Mouse (Mus musculus) heart, embryonic 15.5 days (tissue): Measurements from ENCODE around the gene Lrguk. TPM values are rescaled to one million over a fixed set of nuclear protein-coding genes. Genes with fewer than 3 reads are reported as not detected.

Experiments
- ATAC-seq: fragments of 200-750 bp; cut with Nextera tagmentation; replicated peaks from 2 replicates; pipeline ENCODE4 v1.8.0; 2017; ENCODE audit warnings: low read depth, moderate TSS enrichment; ENCODE audit not compliant: insufficient number of reproducible peaks, insufficient read depth, low FRiP score
- H3K27ac ChIP-seq: fragments of 300-500 bp; sonication (generic); 2 replicates; pipeline ENCODE4 v1.5.1; 2015; ENCODE audit warnings: mild to moderate bottlenecking, inconsistent platforms
- H3K27me3 ChIP-seq: fragments of 300-500 bp; sonication (generic); 2 replicates; pipeline ENCODE4 v1.6.1; 2015; ENCODE audit warnings: inconsistent platforms
- H3K36me3 ChIP-seq: fragments of 300-500 bp; sonication (generic); 2 replicates; pipeline ENCODE4 v1.6.1; 2015; ENCODE audit warnings: mild to moderate bottlenecking, inconsistent platforms
- H3K4me1 ChIP-seq: fragments of 300-500 bp; sonication (generic); replicated peaks from 2 replicates; pipeline ENCODE4 v1.6.1; 2015; ENCODE audit warnings: inconsistent platforms
- H3K4me2 ChIP-seq: fragments of 300-500 bp; sonication (generic); 2 replicates; pipeline ENCODE4 v1.6.1; 2015; ENCODE audit warnings: inconsistent platforms, mild to moderate bottlenecking, moderate library complexity
- H3K4me3 ChIP-seq: fragments of 300-500 bp; sonication (generic); 2 replicates; pipeline ENCODE4 v1.5.1; 2015; ENCODE audit warnings: mild to moderate bottlenecking, inconsistent platforms
- H3K9ac ChIP-seq: fragments of 300-500 bp; sonication (generic); 2 replicates; pipeline ENCODE4 v1.6.1; 2015; ENCODE audit warnings: mild to moderate bottlenecking, inconsistent platforms
- H3K9me3 ChIP-seq: fragments of 300-500 bp; sonication (generic); replicated peaks from 2 replicates; pipeline ENCODE4 v1.6.1; 2016; ENCODE audit warnings: inconsistent platforms
- WGBS: fragments of 180-500 bp; shearing (Covaris S2); methylation state at CpG from one replicate; pipeline ENCODE4 v1.1.7; 2015; ENCODE audit warnings: mixed read lengths; 5-methylcytosine and 5-hydroxymethylcytosine counted together
- polyA plus RNA-seq: library from polyadenylated mRNA; unstranded; fragments of >200 nt; fragmentation: Nextera tagmentation; extraction: Ambion mirVana; gene quantifications from 2 replicates; pipeline ENCODE4 v1.2.1, GENCODE M21; 2015

Lrguk gene
- polyA plus RNA-seq, 1 experiment from 2014 or later = 0.28 TPM

- no peak overlapping the region for H3K4me3 ChIP-seq
- H3K27ac ChIP-seq = no peak overlapping the region
- H3K4me2 ChIP-seq = no peak overlapping the region
- no peak overlapping the region for H3K9ac ChIP-seq
- H3K36me3 ChIP-seq = no peaks in the 10 kb centered on the region
- no peaks in the 10 kb centered on the region for H3K9me3 ChIP-seq
- no peaks in the 10 kb centered on the region for H3K4me1 ChIP-seq
- no peaks in the 10 kb centered on the region for H3K27me3 ChIP-seq
- ATAC-seq = no peak
- WGBS = 85% methylated on average over 17 of the region's 17 CpGs
These were observed 74.1 kb downstream of the Lrguk start for GRCm38 (mm10) chr6:34103251-34103920.

GRCm38 (mm10) chr6:34110571-34110970 lies 81.3 kb downstream of the Lrguk start:
- ATAC-seq = no peak

GRCm38 (mm10) chr6:34111406-34111805 lies 82.2 kb downstream of the Lrguk start:
- no peaks in the 10 kb centered on the region for H3K9me3 ChIP-seq
- no peaks in the 10 kb centered on the region for H3K36me3 ChIP-seq
- H3K27me3 ChIP-seq = no peaks in the 10 kb centered on the region
- H3K4me3 ChIP-seq = no peak overlapping the region
- H3K9ac ChIP-seq = no peak overlapping the region
- no peak overlapping the region for H3K27ac ChIP-seq
- H3K4me2 ChIP-seq = no peak overlapping the region
- 68% methylated on average over 6 of the region's 6 CpGs for WGBS
- no peaks in the 10 kb centered on the region for H3K4me1 ChIP-seq
- no peak for ATAC-seq

More at GRCm38 (mm10) chr6:34110571-34110970, 81.3 kb downstream of the Lrguk start:
- H3K27ac ChIP-seq = no peak overlapping the region
- no peaks in the 10 kb centered on the region for H3K9me3 ChIP-seq
- WGBS = 82% methylated on average over 10 of the region's 10 CpGs
- H3K36me3 ChIP-seq = no peaks in the 10 kb centered on the region
- H3K4me1 ChIP-seq = no peaks in the 10 kb centered on the region
- no peak overlapping the region for H3K4me3 ChIP-seq
- no peak overlapping the region for H3K9ac ChIP-seq
- no peaks in the 10 kb centered on the region for H3K27me3 ChIP-seq
- no peak overlapping the region for H3K4me2 ChIP-seq

GRCm38 (mm10) chr6:34116838-34117478 lies 87.7 kb downstream of the Lrguk start:
- H3K9ac ChIP-seq = no peak overlapping the region
- no peaks in the 10 kb centered on the region for H3K36me3 ChIP-seq
- H3K4me2 ChIP-seq = no peak overlapping the region
- no peaks in the 10 kb centered on the region for H3K9me3 ChIP-seq
- no peaks in the 10 kb centered on the region for H3K27me3 ChIP-seq
- ATAC-seq = no peak
- no peak overlapping the region for H3K27ac ChIP-seq
- no peaks in the 10 kb centered on the region for H3K4me1 ChIP-seq
- H3K4me3 ChIP-seq = no peak overlapping the region
- WGBS = 81% methylated on average over 7 of the region's 7 CpGs

- Histone ChIP-seq H3K4me3 (no peak overlapping the region), H3K9me3 (no peaks in the 10 kb centered on the region), H3K36me3 (no peaks in the 10 kb centered on the region), H3K27ac (no peak overlapping the region), H3K4me2 (no peak overlapping the region), H3K9ac (no peak overlapping the region), H3K27me3 (no peaks in the 10 kb centered on the region), H3K4me1 (0 out of 2 replicates have a peak, but pooled peaks cover 3% of the 10 kb centered on the region)
- no peak for ATAC-seq
- WGBS = 76% methylated on average over 2 of the region's 2 CpGs
These were observed 95.2 kb downstream of the Lrguk start for GRCm38 (mm10) chr6:34124401-34124800.

GRCm38 (mm10) chr6:34129261-34129660 lies 100.0 kb downstream of the Lrguk start:
- no peak for ATAC-seq
- no peaks in the 10 kb centered on the region for H3K9me3 ChIP-seq
- H3K4me3 ChIP-seq = no peak overlapping the region
- H3K27me3 ChIP-seq = no peaks in the 10 kb centered on the region
- H3K4me1 ChIP-seq = 0 out of 2 replicates have a peak, but pooled peaks cover 3% of the 10 kb centered on the region
- H3K36me3 ChIP-seq = no peaks in the 10 kb centered on the region
- 33% methylated on average over 2 of the region's 2 CpGs for WGBS
- no peak overlapping the region for H3K4me2 ChIP-seq
- no peak overlapping the region for H3K27ac ChIP-seq
- H3K9ac ChIP-seq = no peak overlapping the region

- Histone ChIP-seq H3K9ac (no peak overlapping the region), H3K27me3 (no peaks in the 10 kb centered on the region), H3K4me1 (0 out of 2 replicates have a peak, but pooled peaks cover 3% of the 10 kb centered on the region), H3K9me3 (no peaks in the 10 kb centered on the region), H3K36me3 (no peaks in the 10 kb centered on the region), H3K27ac (no peak overlapping the region), H3K4me3 (no peak overlapping the region), H3K4me2 (no peak overlapping the region)
- 84% methylated on average over 9 of the region's 9 CpGs for WGBS
- no peak for ATAC-seq
These were observed 103.1 kb downstream of the Lrguk start for GRCm38 (mm10) chr6:34132391-34132790.

- Histone ChIP-seq H3K9ac (no peak overlapping the region), H3K4me1 (no peaks in the 10 kb centered on the region), H3K27me3 (no peaks in the 10 kb centered on the region), H3K4me2 (no peak overlapping the region), H3K9me3 (no peaks in the 10 kb centered on the region), H3K27ac (no peak overlapping the region), H3K36me3 (no peaks in the 10 kb centered on the region), H3K4me3 (no peak overlapping the region)
- WGBS = 75% methylated on average over 3 of the region's 3 CpGs
- ATAC-seq = no peak
These were observed 109.1 kb downstream of the Lrguk start for GRCm38 (mm10) chr6:34138366-34138765.

GRCm38 (mm10) chr6:34142931-34143330 lies 113.7 kb downstream of the Lrguk start:
- Histone ChIP-seq H3K36me3 (no peaks in the 10 kb centered on the region), H3K9ac (no peak overlapping the region), H3K27ac (no peak overlapping the region), H3K4me2 (no peak overlapping the region), H3K9me3 (no peaks in the 10 kb centered on the region), H3K4me3 (no peak overlapping the region), H3K27me3 (no peaks in the 10 kb centered on the region), H3K4me1 (no peaks in the 10 kb centered on the region)
- WGBS = 71% methylated on average over 11 of the region's 11 CpGs
- no peak for ATAC-seq

- ATAC-seq = no peak
- 58% methylated on average over 6 of the region's 6 CpGs for WGBS
- H3K27ac ChIP-seq = no peak overlapping the region
- no peaks in the 10 kb centered on the region for H3K4me1 ChIP-seq
- H3K4me2 ChIP-seq = no peak overlapping the region
- no peak overlapping the region for H3K9ac ChIP-seq
- H3K9me3 ChIP-seq = no peaks in the 10 kb centered on the region
- no peak overlapping the region for H3K4me3 ChIP-seq
- no peaks in the 10 kb centered on the region for H3K36me3 ChIP-seq
- H3K27me3 ChIP-seq = no peaks in the 10 kb centered on the region
These were observed 116.8 kb downstream of the Lrguk start for GRCm38 (mm10) chr6:34146042-34146441.

GRCm38 (mm10) chr6:34148021-34148420 lies 118.8 kb downstream of the Lrguk start:
- no peaks in the 10 kb centered on the region for H3K36me3 ChIP-seq
- H3K27me3 ChIP-seq = no peaks in the 10 kb centered on the region
- no peak overlapping the region for H3K27ac ChIP-seq
- H3K4me1 ChIP-seq = no peaks in the 10 kb centered on the region
- no peaks in the 10 kb centered on the region for H3K9me3 ChIP-seq
- no peak overlapping the region for H3K4me2 ChIP-seq
- no peak for ATAC-seq
- WGBS = 75% methylated on average over 3 of the region's 3 CpGs
- no peak overlapping the region for H3K4me3 ChIP-seq
- no peak overlapping the region for H3K9ac ChIP-seq

GRCm38 (mm10) chr6:34148639-34149038 lies 119.4 kb downstream of the Lrguk start:
- WGBS = 56% methylated on average over 7 of the region's 7 CpGs
- no peaks in the 10 kb centered on the region for H3K9me3 ChIP-seq

More at GRCm38 (mm10) chr6:34148639-34149038, 119.4 kb downstream of the Lrguk start:
- H3K27ac ChIP-seq = no peak overlapping the region
- no peaks in the 10 kb centered on the region for H3K36me3 ChIP-seq
- no peak overlapping the region for H3K4me3 ChIP-seq
- H3K4me1 ChIP-seq = peaks cover 1% of the 10 kb centered on the region; the same call in 1 of the 2 replicates
- ATAC-seq = no peak
- H3K27me3 ChIP-seq = no peaks in the 10 kb centered on the region
- H3K4me2 ChIP-seq = no peak overlapping the region
- no peak overlapping the region for H3K9ac ChIP-seq
